Comparison of ENCODE assay signal across 8 mouse cellular contexts in genomic region chr8:105900180-105900940, GRCm38 (mm10). TPM values are rescaled to one million over a fixed set of nuclear protein-coding genes. Genes with fewer than 3 reads are reported as not detected.
DNase-seq lines count a peak whose midpoint lies in the region; ATAC-seq and TF ChIP-seq lines count a peak whose summit lies in the region.

Gene Pskh1, plus strand, starts transcription at chr8:105900441.

- no peak for TF ChIP-seq CTCF in MEL (IDR thresholded peaks at IDR 0.05 in 2 of 3, conservative IDR thresholded peaks at IDR 0.05 in 1 of 3; ENCODE audit: control insufficient read depth in 1 of 3, insufficient read depth in 1 of 3, low read depth in 2 of 3, low read length in 3 of 3, poor library complexity in 1 of 3, severe bottlenecking in 1 of 3)
- no peak for TF ChIP-seq CTCF in cerebellum, adult 2 months (IDR thresholded peaks at IDR 0.05; ENCODE audit: borderline replicate concordance, insufficient read depth, low read depth, low read length)
- no peak for TF ChIP-seq CTCF in forebrain, postnatal 0 days (IDR thresholded peaks at IDR 0.05; ENCODE audit: low read depth)

- no peaks in the 10 kb centered on the region for H3K27me3 ChIP-seq in MEL (ENCODE audit: control insufficient read depth in 1 of 2, insufficient read depth in 2 of 2, low read length in 2 of 2)
- no peaks in the 10 kb centered on the region for H3K27me3 ChIP-seq in cerebellum, adult 2 months (ENCODE audit: control insufficient read depth, insufficient read depth, low read length)
- no peaks in the 10 kb centered on the region for H3K27me3 ChIP-seq in forebrain, postnatal 0 days (ENCODE audit: insufficient read depth, low read length)
- no peaks in the 10 kb centered on the region for H3K27me3 ChIP-seq in lung, embryonic 15.5 days

- H3K79me2 ChIP-seq in MEL (ENCODE audit: control insufficient read depth, insufficient read depth, low read length, poor library complexity): peaks cover 6% of the 10 kb centered on the region; the same call in 1 of the 2 replicates

- ATAC-seq in forebrain, postnatal 0 days: peak; percentile 97
- ATAC-seq in lung, embryonic 15.5 days (ENCODE audit: borderline replicate concordance, extremely low read depth, low FRiP score, low TSS enrichment): peak; percentile 95

- TF ChIP-seq RAD21 in MEL (IDR thresholded peaks at IDR 0.05; ENCODE audit: low read depth, low read length): no peak

- TF ChIP-seq EP300 in MEL (IDR thresholded peaks at IDR 0.05; ENCODE audit: low read depth in 1 of 2, low read length in 2 of 2): no peak

- peak within 1 kb of the TSS; percentile 85 for H3K4me2 ChIP-seq in forebrain, postnatal 0 days (ENCODE audit: low read depth)
- peak within 1 kb of the TSS; percentile 60 for H3K4me2 ChIP-seq in lung, embryonic 15.5 days

- H3K9ac ChIP-seq in MEL (ENCODE audit: control insufficient read depth, low read depth, low read length, poor library complexity, severe bottlenecking): peak within 1 kb of the TSS; percentile 96
- peak within 1 kb of the TSS; percentile 98 for H3K9ac ChIP-seq in forebrain, postnatal 0 days
- H3K9ac ChIP-seq in lung, embryonic 15.5 days: peak within 1 kb of the TSS; percentile 99

- peak within 1 kb of the TSS; percentile 67 to 94 for H3K4me3 ChIP-seq in MEL (ENCODE audit: control insufficient read depth in 1 of 2, insufficient read depth in 1 of 2, low read depth in 2 of 2, low read length in 2 of 2)
- peak within 1 kb of the TSS; percentile 66 for H3K4me3 ChIP-seq in cerebellum, adult 2 months (replicated peaks; ENCODE audit: insufficient read depth, low read depth, low read length)
- peak within 1 kb of the TSS; percentile 94 for H3K4me3 ChIP-seq in forebrain, postnatal 0 days (ENCODE audit: low read depth, low read length)
- peak within 1 kb of the TSS; percentile 80 for H3K4me3 ChIP-seq in lung, embryonic 15.5 days

- H3K36me3 ChIP-seq in MEL (ENCODE audit: control insufficient read depth in 1 of 2, insufficient read depth in 2 of 2, low read length in 2 of 2): peaks cover 0 to 6% of the 10 kb centered on the region in 2 experiments; a peak in 3 of 4 replicates
- H3K36me3 ChIP-seq in forebrain, postnatal 0 days (ENCODE audit: insufficient read depth): no peaks in the 10 kb centered on the region
- H3K36me3 ChIP-seq in lung, embryonic 15.5 days: no peaks in the 10 kb centered on the region

- under 1% methylated on average over 68 of the region's 68 CpGs for WGBS in cerebellum, adult 2 months
- WGBS in forebrain, postnatal 0 days: under 1% methylated on average over 67 of the region's 68 CpGs
- under 1% methylated on average over 59 of the region's 68 CpGs for WGBS in lung, embryonic 15.5 days

- no peaks in the 10 kb centered on the region for H3K9me3 ChIP-seq in MEL (replicated peaks; ENCODE audit: insufficient read depth, low read length)
- no peaks in the 10 kb centered on the region for H3K9me3 ChIP-seq in forebrain, postnatal 0 days (ENCODE audit: low read length)
- H3K9me3 ChIP-seq in lung, embryonic 15.5 days: no peaks in the 10 kb centered on the region

- H3K27ac ChIP-seq in MEL (ENCODE audit: control insufficient read depth, low read depth, low read length): peak within 1 kb of the TSS; percentile 83
- H3K27ac ChIP-seq in cerebellum, adult 2 months (ENCODE audit: insufficient read depth, low read length): peak within 1 kb of the TSS; percentile 94
- H3K27ac ChIP-seq in forebrain, postnatal 0 days (ENCODE audit: low read depth, low read length): peak within 1 kb of the TSS; percentile 84
- peak within 1 kb of the TSS; percentile 89 for H3K27ac ChIP-seq in lung, embryonic 15.5 days

- H3K4me1 ChIP-seq in MEL (ENCODE audit: control insufficient read depth in 1 of 2, insufficient read depth in 2 of 2, low read length in 2 of 2): peaks cover 5 to 8% of the 10 kb centered on the region in 2 experiments
- H3K4me1 ChIP-seq in cerebellum, adult 2 months (ENCODE audit: control insufficient read depth, insufficient read depth, low read length): no peaks in the 10 kb centered on the region
- H3K4me1 ChIP-seq in forebrain, postnatal 0 days (ENCODE audit: insufficient read depth): no peaks in the 10 kb centered on the region
- H3K4me1 ChIP-seq in lung, embryonic 15.5 days: peaks cover 13% of the 10 kb centered on the region

- peak; percentile 96 for DNase-seq in MEL (ENCODE audit: low read depth, low spot score)
- DNase-seq in cerebellum, adult 2 months: peak; percentile 93 to 95
- DNase-seq in forebrain, postnatal 0 days: peak; percentile 96
- peak; percentile 95 for DNase-seq in heart, postnatal 4 days
- DNase-seq in layer of hippocampus, adult 8-10 months (ENCODE audit: low spot score in 2 of 2): peak; percentile 85 to 90
- peak; percentile 85 for DNase-seq in ovary, adult 18-20 months (ENCODE audit: low spot score)
- peak; percentile 95 for DNase-seq in thymus, postnatal 0 days (ENCODE audit: low spot score)

- peak; percentile 65 to 68; a peak in 2 of 4 replicates for TF ChIP-seq POLR2A in MEL (IDR thresholded peaks at IDR 0.05; ENCODE audit: control insufficient read depth in 1 of 2, insufficient read depth in 1 of 2, low read depth in 1 of 2, low read length in 2 of 2, poor library complexity in 1 of 2)
- TF ChIP-seq POLR2A in cerebellum, adult 2 months (IDR thresholded peaks at IDR 0.05; ENCODE audit: borderline replicate concordance, insufficient read depth, low read length): peak; percentile 81

TF ChIP-seq in MEL, 35 proteins besides CTCF, POLR2A, EP300 and RAD21 (continues in another document):
- no peak for TF ChIP-seq E2F4 (IDR thresholded peaks at IDR 0.05; ENCODE audit: borderline replicate concordance, low read depth, low read length)
- no peak for TF ChIP-seq RCOR1 (IDR thresholded peaks at IDR 0.05; ENCODE audit: low read depth, low read length)
- TF ChIP-seq JUND (IDR thresholded peaks at IDR 0.05; ENCODE audit: low read depth, low read length): no peak
- peak; percentile 70; the same call in 1 of the 2 replicates for TF ChIP-seq ELF1 (IDR thresholded peaks at IDR 0.05; ENCODE audit: low read depth, low read length)
- TF ChIP-seq MAZ (IDR thresholded peaks at IDR 0.05; ENCODE audit: low read depth, low read length): peak; percentile 91
- 0 out of 2 replicates have a peak, but pooled peaks have one; percentile 21 for TF ChIP-seq ZC3H11A (IDR thresholded peaks at IDR 0.05; ENCODE audit: low read depth, low read length)
- TF ChIP-seq KAT2A (conservative IDR thresholded peaks at IDR 0.05; ENCODE audit: low read depth, low read length): peak; percentile 69; the same call in 1 of the 2 replicates
- TF ChIP-seq ZNF384 (IDR thresholded peaks at IDR 0.05; ENCODE audit: low read depth, low read length): peak; percentile 20; the same call in 1 of the 2 replicates
- peak; percentile 81; the same call in 1 of the 2 replicates for TF ChIP-seq GABPA (IDR thresholded peaks at IDR 0.05; ENCODE audit: low read depth, low read length)
- peak; percentile 38; the same call in 1 of the 2 replicates for TF ChIP-seq NRF1 (IDR thresholded peaks at IDR 0.05; ENCODE audit: insufficient read depth, low read depth, low read length, poor library complexity, severe bottlenecking)
- TF ChIP-seq UBTF (IDR thresholded peaks at IDR 0.05; ENCODE audit: borderline replicate concordance, insufficient read depth, low read depth, low read length): 0 out of 2 replicates have a peak, but pooled peaks have one; percentile 43
- TF ChIP-seq TCF12 (IDR thresholded peaks at IDR 0.05; ENCODE audit: low read depth, low read length): peak; percentile 74
- no peak for TF ChIP-seq MYB (IDR thresholded peaks at IDR 0.05; ENCODE audit: low read depth, low read length)
- no peak for TF ChIP-seq POLR2AphosphoS5 (IDR thresholded peaks at IDR 0.05; ENCODE audit: borderline replicate concordance, low read depth, low read length)
- 0 out of 2 replicates have a peak, but pooled peaks have one; percentile 45 for TF ChIP-seq MAX (IDR thresholded peaks at IDR 0.05; ENCODE audit: low read length)
- TF ChIP-seq GATA1 (IDR thresholded peaks at IDR 0.05; ENCODE audit: low read depth, low read length): no peak
- TF ChIP-seq ZKSCAN1 (IDR thresholded peaks at IDR 0.05; ENCODE audit: low read depth, low read length): no peak
- peak; percentile 90 for TF ChIP-seq HCFC1 (IDR thresholded peaks at IDR 0.05; ENCODE audit: low read depth, low read length)
- TF ChIP-seq BHLHE40 (IDR thresholded peaks at IDR 0.05; ENCODE audit: borderline replicate concordance, low read depth, low read length): no peak
- TF ChIP-seq CHD1 (IDR thresholded peaks at IDR 0.05; ENCODE audit: low read depth, low read length): no peak
- TF ChIP-seq NELFE (IDR thresholded peaks at IDR 0.05; ENCODE audit: low read depth, low read length): peak; percentile 79
- TF ChIP-seq MYC (IDR thresholded peaks at IDR 0.05; ENCODE audit: low read depth, low read length): no peak
- no peak for TF ChIP-seq TAL1 (IDR thresholded peaks at IDR 0.05; ENCODE audit: low read length)
- TF ChIP-seq TBP (IDR thresholded peaks at IDR 0.05; ENCODE audit: low read depth, low read length): no peak
- peak; percentile 48; the same call in 1 of the 2 replicates for TF ChIP-seq ETS1 (IDR thresholded peaks at IDR 0.05; ENCODE audit: low read depth, low read length)
- no peak for TF ChIP-seq USF2 (IDR thresholded peaks at IDR 0.05; ENCODE audit: borderline replicate concordance in 1 of 2, insufficient read depth in 1 of 2, low read depth in 1 of 2, low read length in 2 of 2)
- 0 out of 2 replicates have a peak, but pooled peaks have one; percentile 17 for TF ChIP-seq USF1 (IDR thresholded peaks at IDR 0.05; ENCODE audit: low read depth, low read length)
- TF ChIP-seq CHD2 (IDR thresholded peaks at IDR 0.05; ENCODE audit: low read length): no peak
- no peak for TF ChIP-seq MAFK (IDR thresholded peaks at IDR 0.05; ENCODE audit: borderline replicate concordance, low read depth, low read length)
- TF ChIP-seq MEF2A (IDR thresholded peaks at IDR 0.05; ENCODE audit: extremely low read depth, insufficient replicate concordance, low read depth, low read length, poor library complexity, severe bottlenecking): no peak

RNA-seq across cellular contexts. Expression of gene Pskh1, which starts in this region (rescaled TPM):
- total RNA-seq in MEL (2012; rRNA removed): 11.5 and 12.9 TPM in 2 replicates
- polyA plus RNA-seq in MEL (2012; ENCODE audit: insufficient read depth in 1 of 2, insufficient read length in 2 of 2, low read depth in 1 of 2, low replicate concordance in 2 of 2, missing spikeins in 1 of 2): 10 to 100 TPM in 1 of 2 experiments, not detected in 1; 26.2 TPM
- polyA plus RNA-seq in cerebellum, adult 2 months (2012; rRNA removed): 13.6 and 14.1 TPM in 2 replicates
- total RNA-seq in forebrain, postnatal 0 days (2014; rRNA removed): 16.6 and 24.5 TPM in 2 replicates
- 8.0 and 10.4 TPM in 2 replicates for polyA plus RNA-seq in forebrain, postnatal 0 days (2015; fragmentation: Nextera tagmentation; extraction: Ambion mirVana)
- total RNA-seq in heart, postnatal 4 days (2021): 10 to 100 TPM; 21.7 to 24.3 TPM
- total RNA-seq in layer of hippocampus, adult 8-10 months (2022): 1 to 10 TPM; 7.5 to 9.6 (median 9.1) TPM
- 32.0 and 33.0 TPM in 2 replicates for polyA plus RNA-seq in lung, embryonic 15.5 days (2015; fragmentation: Nextera tagmentation; extraction: Ambion mirVana)
- polyA plus RNA-seq in thymus, postnatal 0 days (2015; fragmentation: Nextera tagmentation; extraction: Ambion mirVana): 18.4 and 21.6 TPM in 2 replicates

Comparison
In these comparisons a context has a peak if more than half of its experiments do, and no peak if none do; other contexts are left out.
1. Peak in every context shown above with its lines: DNase-seq, ATAC-seq, H3K4me3 ChIP-seq and H3K27ac ChIP-seq.